Mouse (Mus musculus): ENCODE results near the gene Efcab8. TPM values are rescaled to one million over a fixed set of nuclear protein-coding genes. Genes with fewer than 3 reads are reported as not detected.

The Efcab8 gene
- total RNA-seq (2021): not detected
- long read RNA-seq, experiment 1: 0 reads
- long read RNA-seq, experiment 2: 0 reads

DNA sequence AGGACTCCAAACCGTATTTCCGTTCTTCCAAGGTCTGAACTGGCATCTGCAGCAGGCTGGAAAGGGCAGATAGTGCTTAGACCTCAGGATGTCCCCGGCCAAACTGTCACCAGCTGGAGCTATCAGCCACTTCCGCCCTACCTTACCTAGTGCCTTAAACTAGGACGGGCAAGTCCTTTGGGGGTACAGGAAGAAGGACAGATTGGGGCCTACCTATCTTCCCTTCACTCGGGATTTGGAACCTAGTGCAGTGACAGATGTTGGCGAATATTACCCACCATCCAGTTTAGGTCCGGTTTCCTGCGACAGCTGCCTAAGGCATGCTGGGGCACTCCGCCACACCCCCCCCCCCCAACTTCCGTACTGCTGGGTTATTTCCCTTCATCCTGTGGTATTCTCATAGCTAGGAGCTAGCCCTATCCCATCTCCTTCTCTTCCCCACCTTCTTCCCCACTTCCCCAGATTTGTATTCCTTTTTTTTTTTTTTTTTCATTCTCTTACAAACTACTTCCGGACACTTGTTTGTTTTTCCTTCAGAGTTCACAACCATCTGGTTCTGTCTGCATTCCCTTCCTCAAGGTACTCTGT, at the start of gene Efcab8:
Gene Efcab8 (plus strand): TSS at position 538 of the 588 bp plus-strand sequence.
- intact Hi-C loops (cut with DNase I): no loop called here
- DNase-seq: no peak

DNA sequence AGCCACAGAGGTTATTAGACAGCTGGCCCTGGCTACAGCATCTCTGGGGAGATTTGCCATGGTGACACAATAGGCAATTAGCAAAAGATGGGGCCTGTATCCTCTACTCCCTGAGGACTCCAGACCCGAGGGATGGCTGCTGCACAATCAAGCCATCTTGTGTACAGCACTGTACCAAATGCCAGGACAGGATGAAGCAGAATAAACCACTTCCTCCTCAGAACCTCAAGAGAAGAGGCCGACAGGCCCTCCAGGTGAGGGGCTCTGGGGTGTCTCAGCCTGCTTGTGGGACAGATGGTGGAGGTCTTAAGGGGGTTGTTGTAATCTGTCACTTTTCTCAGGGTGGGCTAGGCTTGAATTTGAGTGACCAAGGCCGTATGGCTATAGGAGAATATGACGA, 45.7 kb upstream of the Efcab8 start:
- no peak for DNase-seq

DNA sequence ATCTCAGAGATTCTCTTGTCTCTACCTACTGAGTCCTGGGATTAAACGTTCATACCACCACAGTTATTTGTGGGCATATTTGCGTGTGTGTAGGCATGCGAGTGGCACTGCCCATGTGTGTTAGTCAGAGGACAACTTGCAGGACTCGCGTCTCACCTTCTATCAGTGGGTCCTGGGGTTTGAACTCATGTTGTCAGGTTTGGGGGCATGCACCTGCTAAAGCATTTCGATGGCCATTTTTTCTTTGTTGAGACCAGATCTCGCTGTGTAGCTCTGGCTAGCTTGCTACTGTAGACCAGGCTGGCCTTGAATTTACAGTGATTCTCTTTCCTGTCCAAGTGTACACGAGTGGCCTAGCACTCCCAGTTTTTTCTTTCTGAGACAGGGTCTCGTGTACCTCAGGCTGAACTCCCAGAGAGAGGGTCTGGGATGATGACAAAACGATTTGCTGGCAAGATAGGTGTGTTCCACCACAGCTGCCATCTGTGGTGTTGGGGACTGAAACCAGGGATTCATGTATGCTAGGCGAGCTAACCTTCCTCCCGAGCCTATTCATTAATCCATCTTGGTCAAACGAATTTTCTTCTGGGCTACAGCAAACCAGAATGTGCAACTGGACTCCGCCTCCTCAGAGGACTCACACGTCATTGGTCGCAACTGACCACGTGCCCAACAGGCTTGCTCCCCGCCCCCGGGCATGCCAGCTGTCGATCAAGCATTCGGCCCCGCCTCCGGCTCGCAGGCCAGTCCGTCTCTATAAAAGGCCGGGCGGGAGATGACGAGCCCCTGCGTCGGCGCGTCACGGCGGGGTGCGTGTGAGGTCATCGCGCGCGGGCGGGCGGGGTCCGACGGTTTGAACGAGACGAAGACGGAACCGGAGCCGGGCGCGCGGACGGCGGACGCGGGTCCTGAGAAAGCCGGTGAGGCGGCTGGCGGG, 39.0 kb upstream of the Efcab8 start, which contains the start of gene Mapre1:
Gene Mapre1 (plus strand): TSS at position 775 of the 937 bp plus-strand sequence.
- DNase-seq: peak; percentile 99 to 100
- intact Hi-C loops (cut with DNase I): no loop called here

More for the DNA sequence above, 45.7 kb upstream of the Efcab8 start:
- intact Hi-C loops (cut with DNase I): no loop called here

DNA sequence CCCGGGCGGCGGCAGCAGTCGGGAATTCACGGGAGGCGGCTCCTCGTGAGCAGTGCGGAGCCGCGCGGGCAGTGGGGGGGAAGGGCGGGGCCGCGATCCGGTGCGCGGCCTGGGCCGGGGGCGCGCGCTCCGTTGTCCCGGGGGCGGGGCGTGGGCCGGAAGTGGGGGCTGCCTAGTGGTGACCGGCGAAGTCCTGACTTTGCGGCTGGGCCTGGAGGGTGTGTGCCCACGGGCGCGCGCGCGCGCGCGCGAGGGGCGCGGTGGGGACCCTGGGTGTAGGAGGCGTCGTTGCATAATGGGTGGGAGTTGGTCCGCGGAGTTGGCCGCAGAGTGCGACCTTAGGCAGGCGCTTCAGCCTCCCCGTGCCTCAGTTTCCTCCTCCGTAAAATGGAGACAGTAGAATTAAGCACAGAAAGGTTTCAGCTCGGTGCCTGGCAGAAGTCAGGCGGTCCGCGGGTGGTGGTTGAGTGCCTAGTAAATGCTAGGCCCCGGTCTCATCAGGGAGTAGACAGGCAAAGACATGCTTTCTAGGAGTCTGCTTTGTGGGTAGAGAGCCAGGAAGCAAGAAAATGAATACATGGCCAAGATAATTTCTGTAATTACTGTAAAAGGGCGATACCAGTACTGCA, 38.2 kb upstream of the Efcab8 start:
- DNase-seq: peak in 1 of 2 experiments; percentile 85
- intact Hi-C loops (cut with DNase I): no loop called here

DNA sequence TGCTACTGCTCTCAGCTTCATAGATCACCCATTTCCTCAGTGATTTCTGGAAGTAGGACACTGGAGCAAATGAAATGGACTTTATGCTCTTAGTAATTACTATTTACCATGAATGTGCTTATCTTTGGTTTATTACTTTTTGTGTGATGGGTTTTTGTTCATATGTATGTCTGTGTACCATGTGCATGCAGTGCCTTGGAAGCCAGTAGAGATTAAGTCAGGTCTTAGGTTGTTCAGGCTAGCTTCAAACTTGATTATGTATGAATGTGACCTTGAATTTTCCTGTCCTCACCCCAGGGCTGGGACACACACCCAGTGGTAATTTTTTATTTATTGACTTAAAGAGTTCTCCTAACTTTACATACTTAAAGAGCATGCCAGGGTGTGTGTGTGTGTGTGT, 31.7 kb upstream of the Efcab8 start:
- DNase-seq: no peak
- intact Hi-C loops (cut with DNase I): no loop called here

DNA sequence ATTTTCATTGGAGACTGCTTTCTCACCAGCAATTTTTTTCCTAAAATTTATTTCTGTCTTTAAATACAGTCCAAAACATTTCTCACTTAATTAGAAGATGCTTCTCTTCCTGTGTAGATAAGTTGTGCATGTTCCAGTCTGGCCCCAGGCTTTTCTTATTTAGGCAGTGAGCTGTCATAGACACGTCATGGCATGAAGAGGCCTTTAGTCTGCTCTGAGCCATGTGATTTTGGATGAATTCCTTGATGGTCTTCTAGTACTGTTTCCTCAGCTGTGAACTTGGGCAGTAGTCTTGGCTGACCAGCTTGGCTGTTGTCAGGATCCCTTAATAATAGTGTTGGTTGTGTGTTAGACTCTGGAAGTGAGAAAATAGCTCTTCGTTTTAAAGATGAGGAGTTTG, 29.4 kb upstream of the Efcab8 start:
- DNase-seq: no peak
- intact Hi-C loops (cut with DNase I): no loop called here

DNA sequence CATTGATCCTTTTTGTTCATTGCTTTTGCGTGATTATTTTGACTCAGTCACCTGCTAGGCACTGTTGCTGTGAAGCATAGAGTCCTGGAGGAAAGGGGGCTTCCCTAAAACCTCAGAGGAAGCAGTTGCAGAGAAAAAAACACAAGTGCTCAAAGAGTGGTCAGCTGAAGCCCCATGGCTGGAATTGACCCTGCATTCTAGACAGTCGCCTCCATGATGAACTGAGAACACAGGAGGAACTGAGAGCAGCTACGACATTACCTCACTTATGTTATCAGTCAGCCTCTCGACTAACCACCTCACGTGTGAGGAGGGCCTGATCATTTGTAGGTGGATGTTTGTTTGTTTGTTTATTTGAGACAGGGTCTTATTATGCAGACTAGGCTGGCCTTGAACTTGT, 17.6 kb upstream of the Efcab8 start:
- intact Hi-C loops (cut with DNase I): no loop called here
- no peak for DNase-seq

DNA sequence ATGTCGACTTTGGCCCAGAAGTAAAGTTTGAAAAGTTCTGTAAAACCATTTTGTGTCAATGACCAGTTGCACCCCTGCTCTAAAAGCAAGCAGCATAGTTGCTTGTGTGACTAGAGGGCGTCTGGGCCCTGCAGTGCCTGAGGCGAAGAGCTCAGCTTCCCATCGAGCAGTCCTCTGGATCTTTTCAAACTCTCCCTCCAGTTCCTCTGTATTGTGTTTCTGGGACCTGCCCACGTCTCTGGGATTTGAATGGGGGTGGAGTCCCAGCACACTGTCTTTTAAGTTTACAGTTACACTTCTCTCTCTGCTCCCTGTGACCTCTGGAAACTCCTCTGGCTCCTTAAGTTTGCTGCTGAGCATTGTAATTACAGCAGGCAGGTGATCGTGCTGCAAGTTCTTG, 12.2 kb upstream of the Efcab8 start:
- no peak for DNase-seq
- intact Hi-C loops (cut with DNase I): no loop called here

DNA sequence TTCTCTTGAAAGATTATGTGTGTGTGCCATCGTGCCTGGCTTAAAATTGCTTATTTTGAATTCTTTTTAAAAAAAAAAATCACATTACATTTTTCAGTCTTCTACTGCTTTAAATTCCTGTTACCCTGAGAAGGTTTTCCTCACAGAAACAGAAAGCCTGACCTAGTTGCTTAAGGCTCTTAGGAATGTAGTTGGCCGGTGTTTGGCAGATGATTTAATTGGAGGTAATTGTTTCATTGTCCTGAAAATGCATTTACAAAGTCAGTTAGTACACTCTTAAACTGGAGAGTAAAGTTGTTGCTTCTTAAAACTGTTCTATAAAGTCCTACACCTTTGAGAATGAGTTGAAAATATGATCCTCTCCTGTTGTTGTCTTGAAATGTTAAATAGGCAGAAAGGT, 10.8 kb upstream of the Efcab8 start:
- no peak for DNase-seq
- intact Hi-C loops (cut with DNase I): no loop called here

DNA sequence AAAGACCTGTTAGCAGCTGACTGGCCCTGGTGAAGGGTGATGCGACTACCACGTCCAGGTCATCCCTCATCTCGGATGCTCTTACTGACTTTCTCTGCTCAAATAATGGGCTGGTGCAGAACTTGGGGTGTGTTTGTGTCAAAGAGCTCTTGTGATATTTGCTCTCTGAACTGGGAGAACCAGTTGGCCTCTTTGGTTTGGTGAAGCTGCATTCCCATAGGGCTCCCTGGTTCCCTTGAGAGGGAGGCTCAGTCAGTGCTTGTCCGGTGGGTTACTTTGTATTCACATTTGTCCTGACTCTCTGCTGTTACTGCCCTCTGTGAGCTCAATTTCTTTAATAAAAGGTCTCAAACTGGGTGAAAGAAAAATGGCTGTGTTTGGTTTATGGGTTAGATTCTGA, 6.8 kb upstream of the Efcab8 start:
- intact Hi-C loops (cut with DNase I): no loop called here
- DNase-seq: no peak

DNA sequence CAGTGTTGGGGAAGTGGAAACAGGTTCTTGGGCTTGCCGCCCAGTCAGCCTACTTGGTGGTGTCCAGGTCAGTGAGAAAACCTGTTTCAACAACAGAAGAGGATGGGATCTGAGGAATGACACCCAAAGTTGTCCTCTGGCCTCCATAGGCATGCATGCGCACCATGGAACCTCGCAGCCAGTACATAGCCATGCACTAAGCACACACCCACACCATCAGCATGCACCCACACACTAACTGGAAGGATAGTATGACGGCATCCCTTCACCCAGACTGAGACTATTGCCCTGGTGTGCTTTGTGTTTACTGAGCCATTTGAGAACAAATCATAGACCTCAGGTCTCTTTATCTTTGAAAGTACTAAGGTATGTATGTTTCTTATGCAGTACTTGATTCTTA, 4.3 kb upstream of the Efcab8 start:
- no peak for DNase-seq
- intact Hi-C loops (cut with DNase I): no loop called here

DNA sequence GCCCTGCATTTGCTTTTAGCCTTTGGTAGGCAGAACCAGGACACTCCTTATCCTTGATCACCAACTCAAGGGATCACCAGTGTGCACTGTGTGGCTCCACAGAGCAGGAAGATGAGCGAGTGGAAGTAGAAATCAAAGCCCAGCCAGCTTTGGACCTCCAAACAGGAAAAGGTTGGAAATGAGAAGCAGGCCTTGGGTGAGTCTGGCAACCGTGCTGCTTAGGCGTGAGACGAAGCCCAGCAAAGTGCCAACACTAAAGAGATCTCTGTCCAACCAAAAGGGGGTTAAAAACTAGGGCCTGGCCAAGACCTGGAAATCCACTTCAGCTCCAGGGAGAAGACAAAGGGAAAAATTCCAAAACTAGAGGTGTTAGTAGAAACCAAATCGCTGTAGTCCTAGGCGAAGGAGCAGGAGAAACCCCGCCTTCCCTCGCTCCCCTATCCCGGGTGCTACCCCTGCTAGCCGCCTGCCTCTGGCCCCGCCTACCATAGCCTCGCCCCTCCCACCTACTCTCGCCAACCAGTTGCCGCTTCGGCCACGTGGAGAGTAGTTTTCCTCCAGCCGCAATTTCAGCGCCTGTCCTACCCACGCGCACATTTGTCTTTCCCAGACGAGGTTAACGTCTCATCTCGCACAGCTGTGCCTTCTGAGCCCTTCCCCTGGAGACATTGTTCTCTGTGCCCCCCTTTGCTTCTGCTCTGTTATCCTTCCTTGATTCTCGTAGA, 931 bp upstream of the Efcab8 start:
- DNase-seq: peak; percentile 76 to 84
- intact Hi-C loops (cut with DNase I): no loop called here

DNA sequence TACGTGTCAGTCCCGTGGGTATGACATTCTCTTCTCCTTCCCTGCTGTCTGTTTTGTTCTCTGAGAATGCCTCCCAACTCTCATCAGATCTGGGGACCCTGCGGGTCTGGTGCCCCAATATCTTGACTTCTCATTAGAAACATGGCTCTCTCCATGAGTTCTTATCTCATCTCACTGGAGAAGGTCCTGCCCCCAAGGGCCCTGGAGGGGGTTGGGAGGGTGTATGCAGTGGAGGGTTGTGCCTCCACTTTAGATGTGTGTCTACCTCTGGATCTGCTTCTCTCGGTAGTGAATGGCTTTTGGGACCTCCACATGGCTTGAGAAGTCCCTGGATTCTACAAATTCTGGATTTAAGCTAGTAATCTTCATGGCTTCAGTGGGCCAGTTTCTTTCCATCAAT, 1.4 kb downstream of the Efcab8 start:
- no peak for DNase-seq
- intact Hi-C loops (cut with DNase I): no loop called here

DNA sequence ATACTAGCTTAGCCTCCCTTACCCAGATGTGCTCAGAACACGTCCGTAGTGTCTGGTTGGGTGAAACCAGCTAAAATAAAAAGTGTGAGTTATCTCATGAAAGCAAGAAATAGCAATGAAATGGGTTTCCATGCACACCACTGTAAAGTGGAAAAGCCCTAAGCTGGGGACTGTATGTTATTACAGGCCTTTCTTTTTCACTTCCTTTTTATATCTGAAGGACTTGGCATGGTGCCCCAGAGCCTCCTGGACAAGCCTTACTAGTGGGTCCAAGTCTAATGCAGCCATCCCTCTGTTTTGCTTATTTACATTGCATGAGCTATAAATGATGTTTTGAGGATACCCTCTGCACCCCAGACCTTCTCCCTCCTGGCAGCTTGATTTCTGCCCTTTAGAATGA, 4.9 kb downstream of the Efcab8 start:
- intact Hi-C loops (cut with DNase I): no loop called here

DNA sequence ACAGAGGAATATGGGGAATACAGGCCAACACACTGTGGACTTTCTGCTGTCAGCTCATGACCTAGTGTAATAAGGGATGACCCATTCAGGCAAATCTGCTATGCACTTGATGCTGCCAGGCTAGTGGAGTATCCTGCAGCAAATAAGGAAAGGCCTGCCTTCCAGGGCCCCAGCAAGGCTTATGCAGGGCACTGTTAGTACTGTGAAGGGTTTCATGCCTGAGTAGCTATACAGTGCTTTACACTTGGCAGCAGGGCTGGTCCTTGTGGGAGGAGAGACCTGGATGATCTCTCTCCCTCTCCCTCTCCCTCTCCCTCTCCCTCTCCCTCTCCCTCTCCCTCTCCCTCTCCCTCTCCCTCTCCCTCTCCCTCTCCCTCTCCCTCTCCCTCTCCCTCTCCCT, 13.6 kb downstream of the Efcab8 start:
- intact Hi-C loops (cut with DNase I): no loop called here
- DNase-seq: no peak

More for the DNA sequence above, 4.9 kb downstream of the Efcab8 start:
- DNase-seq: peak; percentile 22 to 45

DNA sequence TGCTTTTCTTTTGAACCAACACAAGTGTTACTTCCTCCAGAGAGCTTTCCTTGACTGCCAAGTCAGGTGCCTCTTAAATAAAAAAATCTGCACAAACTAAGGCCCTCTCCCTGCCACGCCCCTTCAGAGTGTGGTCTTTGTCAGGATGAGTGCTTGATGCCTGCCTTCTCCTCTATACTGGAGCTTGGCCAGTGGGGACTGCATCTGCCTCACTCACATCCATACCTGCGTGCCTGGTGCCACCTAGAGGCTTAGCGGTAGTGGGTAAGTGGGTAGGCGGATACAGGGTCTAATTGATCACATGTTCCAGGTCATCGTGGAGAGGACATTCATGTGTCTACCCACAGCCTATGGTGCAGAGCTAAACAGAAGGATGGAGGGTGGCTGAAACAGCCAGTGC, 15.4 kb downstream of the Efcab8 start:
- DNase-seq: peak; percentile 12 to 26
- intact Hi-C loops (cut with DNase I): loop anchor here (5.0 kb wide), 1 partner anchor 83 kb away; no protein-coding TSS in a partner anchor

DNA sequence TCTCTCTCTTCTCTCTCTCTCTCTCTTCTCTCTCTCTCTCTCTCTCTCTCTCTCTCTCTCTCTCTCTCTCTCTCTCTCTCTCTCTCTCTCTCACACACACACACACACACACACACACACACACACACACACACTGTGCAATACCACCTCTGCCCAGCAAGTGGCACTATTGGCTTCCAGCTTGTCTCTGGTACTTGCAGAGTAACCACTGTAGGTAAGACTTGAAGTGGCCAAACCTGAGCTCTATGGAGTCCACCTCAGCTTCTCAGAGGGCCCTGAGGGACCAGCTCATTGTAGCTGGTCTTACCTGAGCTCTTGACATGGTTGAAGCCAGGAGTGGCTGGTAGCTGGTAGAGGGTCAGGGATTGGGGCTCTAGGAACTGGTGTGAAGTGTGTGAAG, 27.7 kb downstream of the Efcab8 start:
- intact Hi-C loops (cut with DNase I): loop anchor here (1.0 to 5.0 kb wide), 2 partner anchors 45 to 123 kb away; no protein-coding TSS in a partner anchor
- peak; percentile 39 to 71 for DNase-seq

DNA sequence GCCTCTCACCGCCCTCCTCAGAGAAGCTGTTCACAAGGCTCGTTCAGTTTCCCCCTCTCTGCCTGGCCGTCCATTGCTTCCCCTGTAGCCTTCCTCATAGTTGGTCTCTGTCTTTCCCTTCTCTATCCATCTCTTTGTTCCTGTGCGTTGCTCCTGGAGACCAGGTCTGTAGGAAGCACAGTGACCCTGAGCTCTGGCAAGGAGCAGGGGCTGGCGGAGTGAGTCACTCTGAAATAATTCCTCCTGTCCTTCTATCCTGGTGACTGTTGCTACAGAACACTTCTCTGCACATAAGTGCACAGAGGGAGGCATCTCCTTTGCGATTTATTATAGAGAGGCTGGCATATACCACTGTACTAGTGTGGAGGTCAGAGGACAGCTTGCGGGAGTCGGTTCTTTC, 28.4 kb downstream of the Efcab8 start:
- DNase-seq: no peak
- intact Hi-C loops (cut with DNase I): loop anchor here (5.0 kb wide), 1 partner anchor 44 kb away; no protein-coding TSS in a partner anchor

DNA sequence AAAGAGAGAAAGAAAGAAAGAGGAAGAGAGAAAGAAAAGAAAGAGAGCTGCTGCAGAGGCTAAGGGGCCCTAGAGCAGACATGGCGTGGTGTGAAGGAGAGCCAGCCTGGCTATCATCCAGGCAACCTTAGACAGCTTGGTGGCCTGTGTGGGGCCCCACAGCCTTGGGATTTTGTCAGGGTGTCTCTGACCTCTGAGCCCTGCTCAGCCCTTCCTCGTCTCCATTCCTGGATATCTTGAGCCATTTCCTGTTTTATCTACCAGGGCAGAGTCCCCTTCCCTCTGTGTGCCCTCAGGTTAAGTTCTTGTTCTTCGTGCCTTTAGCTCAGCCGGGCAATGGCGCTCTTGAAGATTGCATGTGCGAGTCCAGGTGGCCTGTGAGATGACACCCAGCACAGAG, 29.1 kb downstream of the Efcab8 start:
- DNase-seq: no peak
- intact Hi-C loops (cut with DNase I): loop anchor here (5.0 kb wide), 1 partner anchor 43 kb away; no protein-coding TSS in a partner anchor

DNA sequence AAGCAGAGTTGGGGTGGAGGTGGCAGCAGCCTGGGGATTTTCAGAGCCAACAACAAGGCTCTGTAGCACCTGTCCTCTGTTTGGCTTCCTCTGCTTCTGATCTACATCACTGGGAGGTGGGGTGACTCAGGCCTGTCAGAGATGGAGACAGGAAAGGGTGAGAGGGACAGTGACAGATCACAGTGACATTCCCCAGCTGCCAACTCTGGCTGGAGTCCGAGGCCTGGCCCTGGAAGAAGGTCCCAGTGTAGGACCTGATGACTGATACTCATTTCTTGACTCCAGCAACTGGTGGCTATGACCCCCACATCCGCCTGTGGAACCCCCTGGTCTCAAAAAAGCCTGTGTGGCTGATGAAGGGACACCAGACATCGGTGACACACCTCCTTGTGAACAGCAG, 30.2 kb downstream of the Efcab8 start:
- intact Hi-C loops (cut with DNase I): loop anchor here (5.0 kb wide), 1 partner anchor 42 kb away; no protein-coding TSS in a partner anchor
- DNase-seq: no peak
